Mouse (Mus musculus): Measurements from ENCODE around the gene Atxn1.

The Atxn1 gene

DNA sequence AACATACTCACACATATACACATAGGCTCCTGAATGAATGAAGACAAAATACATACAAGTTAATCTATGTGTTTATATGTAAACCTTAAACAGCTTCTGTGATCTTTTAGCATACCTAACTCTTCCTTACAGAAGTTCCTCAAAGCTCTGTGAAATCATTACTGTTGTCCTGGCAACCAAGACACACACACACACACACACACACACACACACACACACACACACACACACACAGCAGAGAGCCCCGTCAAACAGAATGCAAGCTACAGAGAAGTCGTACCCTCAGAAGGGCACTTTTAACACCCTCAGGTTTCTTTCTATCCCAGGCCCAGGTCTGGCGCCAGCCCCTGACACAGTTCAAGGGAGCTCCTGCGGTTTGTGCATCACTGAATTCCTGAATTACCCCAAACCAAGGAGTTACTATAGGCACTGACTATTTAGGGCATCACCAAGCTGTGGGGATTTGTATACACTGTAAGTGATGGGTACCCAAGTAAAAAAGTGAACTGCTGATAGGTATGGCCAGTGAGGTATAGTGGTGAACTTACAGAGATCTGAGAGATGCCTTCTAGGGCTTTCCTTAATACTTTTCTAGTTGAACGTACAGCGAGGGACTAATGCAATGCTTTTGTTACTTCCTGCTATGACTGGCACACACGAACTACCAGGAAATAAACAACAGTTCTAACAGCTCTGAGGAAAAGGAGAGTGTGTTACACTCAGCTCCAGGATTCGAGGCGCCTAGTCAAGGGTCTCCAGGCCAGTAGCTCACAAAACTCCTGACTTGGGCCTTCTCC is 75.7 kb downstream of the Atxn1 start:
- no peak for DNase-seq

DNA sequence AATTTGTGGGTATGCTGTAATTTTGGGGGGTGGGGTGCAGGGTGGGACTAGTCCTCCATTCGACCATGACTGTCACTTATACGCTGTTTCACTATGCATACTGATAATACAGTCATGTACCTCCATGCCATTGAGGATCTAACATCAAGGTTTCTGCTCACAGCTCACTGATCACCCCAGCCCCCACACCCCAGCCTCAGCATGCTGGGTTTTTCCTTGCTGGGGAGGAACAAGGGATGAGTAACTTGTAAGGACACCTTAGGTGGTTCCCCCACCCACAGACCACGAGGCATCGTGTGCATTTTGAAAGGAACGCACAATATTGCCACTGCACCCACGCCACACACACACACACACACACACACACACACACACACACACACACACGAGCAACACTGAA is 79.9 kb downstream of the Atxn1 start:
- DNase-seq, result no peak

DNA sequence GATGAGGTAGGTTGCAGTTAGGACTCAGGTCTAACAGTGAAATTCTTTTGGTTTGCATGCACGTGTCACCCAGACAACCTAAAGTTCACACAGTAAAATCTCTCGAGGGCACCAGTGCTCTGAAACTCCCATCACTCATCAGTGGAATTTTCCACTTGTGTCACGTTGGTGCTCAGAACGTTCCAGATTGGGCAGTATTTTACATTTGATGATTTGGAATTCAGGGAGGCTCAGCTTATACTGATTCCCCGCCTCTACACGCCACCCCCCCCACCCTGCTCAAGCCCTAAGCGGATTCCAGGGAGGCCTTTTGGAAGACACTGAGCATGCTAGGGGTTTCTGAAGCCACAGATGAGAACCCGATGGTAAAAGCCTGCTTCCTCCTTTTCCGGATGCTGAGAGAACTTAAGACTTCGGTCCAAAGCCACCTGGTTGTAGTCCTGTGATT is 81.0 kb downstream of the Atxn1 start:
- no peak for DNase-seq

DNA sequence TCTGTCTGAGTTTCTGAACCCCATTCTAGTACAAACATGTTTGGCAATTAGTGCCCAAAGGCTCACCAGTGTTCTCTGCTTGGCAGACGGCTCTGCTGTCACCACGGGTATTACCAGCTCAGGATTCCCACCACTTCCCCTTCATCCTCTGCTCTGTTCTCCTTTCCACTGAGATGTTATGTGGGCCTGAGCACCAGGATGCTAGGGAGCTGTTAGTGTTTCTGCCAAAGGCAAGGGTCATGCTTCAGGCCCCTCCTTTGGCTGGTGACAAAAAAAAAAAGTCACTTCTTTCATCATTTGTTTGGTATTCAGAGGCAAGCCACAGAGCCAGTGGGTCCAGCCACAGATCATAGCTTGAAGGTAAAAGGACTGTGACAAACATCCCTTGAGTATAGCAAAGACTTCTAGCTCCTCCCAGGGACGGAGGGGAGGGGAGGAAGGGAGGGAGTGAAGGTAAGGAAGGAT is 81.8 kb downstream of the Atxn1 start:
- no peak for DNase-seq

DNA sequence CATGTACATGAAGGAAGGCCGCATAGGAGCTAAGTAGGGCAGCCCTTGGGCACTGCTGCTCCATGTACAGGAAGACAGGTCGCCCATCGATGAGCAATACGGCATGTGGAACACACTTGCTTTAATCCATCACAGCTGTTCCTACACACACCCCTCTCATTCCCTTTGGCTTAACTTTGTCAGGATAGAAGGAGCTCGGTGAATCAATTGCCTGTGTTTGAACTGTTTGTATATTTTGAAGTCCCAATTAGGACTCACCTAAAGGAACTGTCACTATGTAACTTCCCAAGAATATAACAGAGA is 84.3 kb downstream of the Atxn1 start:
- DNase-seq, result no peak

DNA sequence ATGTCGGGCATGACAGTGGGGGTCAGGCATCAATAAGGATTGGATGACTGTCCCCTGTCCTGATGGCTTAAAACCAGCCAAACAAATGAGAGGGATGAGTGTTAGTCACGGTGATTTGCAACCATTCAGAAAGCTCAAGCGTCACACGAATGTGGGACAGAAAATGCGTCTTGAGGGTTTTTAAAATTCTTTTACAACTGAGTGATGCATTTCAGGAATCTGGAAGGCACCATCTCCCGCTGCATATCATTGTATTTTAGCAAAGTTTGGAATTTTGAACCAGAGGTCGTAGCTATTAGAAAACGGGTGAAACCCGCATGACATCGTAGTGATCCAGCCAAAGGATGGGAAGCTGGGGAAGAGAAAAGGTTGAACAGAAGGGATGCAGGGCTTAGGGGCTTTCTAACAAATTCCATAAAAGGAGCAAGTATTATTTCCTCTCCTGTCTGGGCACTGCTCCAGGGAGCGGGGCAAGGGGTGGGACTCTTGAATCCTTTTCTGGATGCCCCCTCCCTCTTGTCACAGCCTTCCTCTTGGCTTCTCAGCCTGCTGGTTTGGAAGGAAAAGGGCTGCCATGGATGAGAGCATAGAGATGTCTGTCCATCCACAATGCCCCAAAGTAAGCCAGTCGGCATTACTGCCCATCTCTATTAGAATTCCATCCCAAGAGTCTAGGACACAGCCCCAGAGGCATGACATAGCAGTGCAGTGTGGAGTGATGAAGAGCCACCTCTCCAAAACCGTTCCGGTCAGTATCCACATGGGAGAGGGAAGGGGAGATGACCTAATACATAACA is 84.9 kb downstream of the Atxn1 start:
- DNase-seq, result no peak

DNA sequence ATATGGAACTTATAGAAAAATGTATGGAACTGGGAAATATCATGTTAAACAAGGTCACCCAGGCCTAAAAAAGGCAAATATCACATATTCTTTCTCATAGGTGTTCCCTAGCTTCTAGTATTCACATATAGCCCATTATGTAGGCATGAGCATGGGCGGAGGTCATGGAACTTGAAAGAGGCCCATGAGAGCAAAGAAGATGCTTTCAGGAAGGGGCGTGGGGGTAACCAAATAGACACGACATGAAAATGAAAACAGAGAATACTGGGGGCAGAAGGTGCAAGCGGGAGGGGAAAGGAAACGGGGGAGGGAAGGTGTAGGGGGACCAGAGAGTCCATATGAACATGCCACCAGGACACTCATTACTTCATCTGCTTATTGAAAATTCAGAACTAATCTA is 87.9 kb downstream of the Atxn1 start:
- no peak for DNase-seq

DNA sequence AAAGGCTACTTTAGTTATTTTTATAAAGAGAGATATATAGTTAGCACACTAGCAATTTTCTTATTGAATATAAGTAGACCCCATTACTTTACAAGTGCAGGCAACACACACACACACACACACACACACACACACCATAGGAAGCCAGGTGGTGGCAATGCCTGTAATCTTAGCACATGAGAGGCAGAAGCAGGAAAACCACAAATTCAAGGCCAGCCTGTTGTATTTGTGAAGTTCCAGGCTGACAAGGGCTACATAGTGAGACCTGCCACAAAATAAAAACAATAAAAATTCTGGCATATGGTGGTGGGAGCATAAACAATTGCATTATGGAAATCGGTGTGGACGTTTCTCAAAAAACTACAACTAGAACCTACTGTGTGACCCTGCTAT is 88.4 kb downstream of the Atxn1 start:
- DNase-seq, result no peak

DNA sequence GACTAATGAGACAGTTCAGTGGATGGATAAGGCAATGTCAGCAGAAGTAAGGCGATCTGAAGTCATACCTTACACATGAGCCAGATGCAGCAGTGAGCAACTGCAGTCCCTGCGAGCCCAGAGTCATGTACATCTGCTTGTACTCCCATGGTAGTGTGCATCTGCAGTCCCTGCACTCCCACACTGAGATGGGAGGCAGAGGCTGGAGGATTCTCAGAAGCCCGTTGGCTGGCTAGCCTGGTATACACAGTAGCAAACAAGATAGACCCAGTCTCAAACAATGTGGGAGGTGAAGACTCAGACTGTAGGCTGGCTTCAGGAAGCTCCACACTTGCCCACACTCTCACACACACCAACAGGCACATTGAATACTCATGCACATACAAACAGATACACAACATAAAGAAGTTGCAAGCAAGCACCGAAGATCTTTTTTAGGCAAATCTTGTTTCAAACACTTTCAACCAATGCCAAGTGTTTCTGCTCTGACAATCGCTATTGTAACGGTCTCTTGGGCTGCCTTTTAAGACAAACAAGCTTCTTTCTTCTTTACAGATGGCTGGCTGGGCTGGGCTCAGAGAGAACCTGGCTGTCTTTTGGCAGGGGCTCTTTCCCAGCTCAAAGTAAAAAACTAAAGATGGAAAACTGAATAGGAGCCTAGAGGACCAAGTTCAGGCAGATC is 89.0 kb downstream of the Atxn1 start:
- no peak for DNase-seq

DNA sequence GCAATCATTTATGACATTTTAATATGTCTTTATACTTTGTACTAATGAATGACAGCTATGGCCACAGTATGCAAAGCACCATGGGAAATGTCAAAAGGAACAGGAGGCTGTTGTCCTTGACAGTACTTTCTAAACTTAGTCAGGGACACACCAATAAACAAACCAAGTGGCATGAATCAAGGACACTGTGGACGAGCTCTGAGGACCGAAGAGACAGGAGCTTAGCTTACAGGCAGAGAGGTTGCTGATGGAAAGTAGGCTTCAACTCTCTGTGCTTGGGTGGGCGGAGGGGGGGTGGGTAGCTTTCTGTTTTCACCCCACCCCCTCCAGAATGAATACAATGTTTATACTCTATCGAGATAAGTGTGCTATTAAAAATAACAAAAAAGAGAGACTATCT is 90.6 kb downstream of the Atxn1 start:
- DNase-seq, result no peak

DNA sequence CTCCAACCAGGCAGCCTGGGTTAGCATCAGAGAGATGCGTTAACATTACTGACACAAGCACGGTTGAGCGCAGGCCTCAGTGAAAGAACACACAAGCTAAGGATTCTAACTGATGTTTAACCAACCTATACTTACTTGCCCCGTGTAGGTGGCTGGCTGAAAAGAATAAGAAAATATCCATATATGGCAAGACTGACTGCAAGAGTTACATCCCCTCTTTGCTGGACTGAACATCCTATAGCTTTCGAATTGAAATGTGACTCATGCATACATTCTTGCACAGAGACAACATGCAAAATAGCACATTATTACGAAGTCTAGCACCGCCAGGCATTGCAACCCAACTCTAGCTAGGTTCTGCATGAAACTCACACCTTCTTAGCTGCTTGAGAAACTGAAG is 91.8 kb downstream of the Atxn1 start:
- DNase-seq, result no peak

DNA sequence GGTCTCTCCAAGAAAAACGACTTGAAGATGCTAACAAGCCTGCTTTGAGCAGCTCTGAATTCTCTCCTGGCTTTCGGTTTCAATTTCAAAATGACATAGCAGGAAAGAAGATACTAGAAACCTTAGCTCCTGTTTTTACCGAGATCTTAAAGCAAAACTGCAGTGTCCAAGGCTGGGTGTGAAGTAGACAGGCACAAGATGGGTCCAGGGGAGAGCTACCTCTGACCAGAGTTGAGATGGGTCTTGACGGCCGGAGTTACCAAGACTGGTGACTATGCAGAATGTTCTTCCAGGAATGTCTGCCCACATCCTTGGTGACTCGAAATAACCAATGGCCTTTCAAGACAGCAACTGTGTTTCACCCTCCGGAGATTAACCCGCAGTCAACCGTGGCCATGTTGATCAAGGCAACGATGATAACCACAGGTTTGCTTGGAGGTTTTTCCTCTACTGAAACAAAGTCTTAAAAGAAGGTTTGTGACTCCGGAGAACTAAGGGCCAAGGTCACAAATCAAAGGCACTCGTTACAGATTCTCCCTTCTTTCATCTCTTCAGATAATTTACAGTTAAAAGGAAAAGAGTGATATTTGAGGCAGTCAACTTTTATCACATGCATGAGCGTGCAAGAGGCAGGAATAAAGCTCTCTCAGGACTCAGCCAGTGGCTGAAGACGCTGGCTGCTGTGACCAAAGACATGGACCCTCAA is 92.6 kb downstream of the Atxn1 start:
- DNase-seq, result no peak

DNA sequence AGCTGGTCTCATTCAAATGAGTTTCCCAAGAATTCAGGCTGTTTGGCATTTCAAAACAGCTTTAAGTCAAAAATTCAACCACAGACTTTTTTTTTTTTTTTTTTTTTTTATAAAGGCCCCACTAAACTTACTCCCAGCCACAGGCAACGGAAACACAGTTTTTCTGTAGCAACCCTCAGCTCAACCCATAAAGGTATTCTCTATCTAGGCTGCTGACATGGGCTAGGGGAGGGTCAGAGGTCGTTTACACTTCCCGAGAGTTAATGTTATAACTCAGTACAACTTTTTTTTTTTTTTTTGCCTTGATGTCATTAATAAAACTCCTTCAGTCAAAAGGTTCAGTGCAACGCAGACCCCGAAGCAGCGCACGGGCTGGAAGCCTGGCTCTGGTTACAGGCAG is 93.3 kb downstream of the Atxn1 start:
- no peak for DNase-seq

DNA sequence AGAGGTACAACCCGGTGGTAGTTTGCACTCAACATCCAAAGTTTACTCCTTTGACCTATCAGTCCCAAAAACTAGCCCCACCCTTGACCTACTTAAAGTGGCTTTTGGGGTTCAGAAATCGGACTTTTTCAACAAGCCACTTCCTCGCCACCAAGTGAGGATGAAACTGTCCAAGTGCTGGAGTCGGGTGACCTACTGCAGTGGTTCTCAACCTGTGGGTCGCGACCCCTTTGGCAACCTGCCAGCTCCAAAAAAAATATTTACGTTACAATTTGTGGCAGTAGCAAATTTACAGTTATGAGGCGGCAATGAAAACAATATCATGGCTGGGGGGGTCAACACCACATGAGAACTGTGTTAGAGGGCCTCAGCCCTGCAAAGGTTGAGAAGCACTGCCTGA is 95.9 kb downstream of the Atxn1 start:
- DNase-seq, result no peak

DNA sequence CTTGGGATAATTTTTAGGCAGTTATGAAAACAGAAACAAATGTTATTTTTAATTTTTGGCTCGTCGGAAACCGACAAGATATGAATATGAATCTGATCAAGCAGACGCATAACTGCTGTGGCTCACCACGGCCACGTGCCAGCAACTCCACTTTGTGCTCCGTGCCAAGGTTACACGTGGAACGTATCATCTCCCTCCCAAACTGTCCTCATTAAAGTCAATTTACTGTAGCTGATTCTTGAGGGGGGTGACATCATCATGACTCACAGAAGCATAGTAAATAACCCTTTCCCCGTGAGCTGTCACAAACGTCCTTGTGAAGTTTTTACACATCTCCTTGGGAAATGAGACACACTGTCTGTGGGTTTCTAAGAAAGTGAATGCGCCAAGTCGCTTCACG is 97.5 kb downstream of the Atxn1 start:
- no peak for DNase-seq

DNA sequence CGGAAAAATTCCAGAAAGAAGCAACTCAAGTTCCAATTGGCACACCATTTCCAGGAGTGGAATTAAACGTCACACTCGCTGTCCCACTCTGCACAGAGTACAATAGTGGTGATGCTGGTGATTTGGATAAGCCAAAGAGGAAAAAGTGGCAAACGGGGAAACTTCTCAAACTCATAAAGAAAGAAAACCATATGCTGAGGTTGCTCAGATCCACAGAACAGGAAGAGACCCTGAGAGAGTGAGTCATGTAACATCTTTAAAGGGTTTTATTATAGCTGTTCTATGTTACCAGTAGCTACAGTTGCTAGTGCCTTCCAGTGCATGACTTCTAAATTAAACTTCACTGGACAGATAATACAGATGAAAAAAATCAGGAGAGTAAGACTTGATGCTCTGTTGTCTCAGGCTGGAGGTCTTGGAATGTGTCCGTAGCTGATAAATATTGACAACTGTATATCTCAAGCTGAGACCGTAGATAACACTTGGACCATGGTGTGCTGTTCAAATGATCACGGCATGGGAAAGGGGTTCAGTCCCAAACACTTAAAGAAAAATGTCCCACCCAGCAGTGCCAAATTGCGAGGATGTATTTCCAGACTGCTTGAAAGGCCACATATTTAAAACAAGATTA is 98.1 kb downstream of the Atxn1 start:
- DNase-seq, result no peak

DNA sequence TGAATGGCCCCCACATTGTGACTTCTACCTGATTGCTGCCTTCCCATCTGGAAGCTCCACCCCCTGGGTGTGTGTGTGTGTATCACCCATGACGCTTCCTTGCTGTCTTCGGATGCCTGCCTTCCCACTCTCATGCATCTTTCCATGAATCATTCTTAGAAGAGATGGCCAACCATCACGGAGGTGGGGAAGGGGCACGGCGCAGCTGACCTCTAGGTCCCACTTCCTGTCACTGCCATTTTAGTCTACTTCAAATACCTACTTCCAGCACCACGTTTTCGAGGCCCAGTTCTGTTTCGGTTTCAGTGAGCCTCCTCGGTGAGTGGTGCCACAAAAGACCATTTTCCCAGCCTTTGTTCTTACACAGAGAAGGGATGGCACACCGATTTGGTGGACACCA is 99.2 kb downstream of the Atxn1 start:
- DNase-seq, result no peak

DNA sequence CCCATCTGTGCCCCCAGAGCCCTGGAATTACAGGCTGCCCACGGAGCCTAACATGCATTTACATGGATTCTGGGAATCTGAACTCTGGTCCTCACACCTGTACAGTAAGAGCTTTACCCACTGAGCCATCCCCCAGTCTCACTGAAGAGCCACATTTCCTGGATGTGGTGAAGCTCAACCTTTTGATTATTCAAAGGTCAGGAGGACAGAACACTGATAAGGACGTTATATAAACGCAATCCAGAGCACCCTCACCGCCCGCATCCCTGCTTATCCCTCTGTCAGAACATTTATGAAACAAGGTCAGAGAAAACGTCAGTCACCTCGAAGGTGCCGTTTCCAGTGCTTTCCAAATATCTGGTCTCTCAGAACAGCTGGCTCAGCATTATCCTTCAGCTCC is 101.0 kb downstream of the Atxn1 start:
- no peak for DNase-seq

DNA sequence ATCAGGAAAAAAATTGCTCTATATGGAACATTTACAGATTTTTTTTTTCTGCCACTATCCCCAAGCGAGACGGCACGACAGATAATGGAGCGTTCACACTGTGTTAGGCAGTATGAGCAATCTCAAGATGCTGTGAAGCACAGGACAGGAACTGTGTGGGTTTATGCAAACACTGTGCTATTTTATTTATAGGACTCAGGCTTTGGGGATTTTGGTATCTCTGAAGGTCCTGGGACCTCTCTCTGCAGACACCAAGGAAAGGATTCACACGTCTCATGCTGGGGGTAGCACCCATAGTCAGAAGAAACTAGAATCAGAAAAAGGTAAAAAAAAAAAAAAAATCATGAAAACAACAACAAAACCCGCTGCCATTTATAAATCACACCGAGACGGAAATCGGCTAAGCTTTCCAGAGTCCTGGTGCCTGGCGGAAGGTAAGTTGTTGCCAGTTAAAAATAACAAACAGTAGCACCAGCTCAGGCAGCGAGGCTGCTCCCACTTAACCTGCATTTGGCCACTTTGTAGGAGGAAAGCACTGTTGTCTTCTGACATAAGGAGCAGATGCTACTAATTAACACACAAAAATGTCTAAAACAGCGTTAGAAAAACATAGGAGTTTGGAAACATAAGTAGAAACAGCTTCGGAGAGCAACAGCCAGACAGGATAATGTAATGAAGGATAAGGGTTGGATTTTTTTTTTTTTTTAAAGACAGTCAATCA is 102.8 kb downstream of the Atxn1 start:
- no peak for DNase-seq

DNA sequence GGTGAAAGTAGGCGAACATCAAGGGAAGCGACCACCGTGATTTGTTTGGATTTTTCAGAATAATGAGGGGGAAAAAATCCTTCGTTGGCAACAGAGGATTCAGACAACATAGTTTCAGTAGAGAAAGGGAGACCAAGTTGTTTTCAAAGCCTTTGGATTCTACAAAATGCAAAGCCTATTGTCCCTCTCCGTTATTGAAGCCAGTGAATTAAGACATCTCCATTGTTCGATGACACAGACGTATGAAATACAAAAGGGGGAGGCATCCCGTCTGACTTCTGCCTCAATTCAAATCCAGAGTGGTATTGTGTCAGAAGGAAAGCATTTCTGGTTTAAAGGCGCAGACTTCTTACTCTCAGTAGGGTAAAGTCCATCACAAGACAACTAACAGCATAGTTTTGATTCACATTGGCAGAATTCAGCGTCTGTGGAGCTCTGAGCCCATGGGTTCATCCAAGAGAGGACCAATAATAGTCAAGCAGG is 103.7 kb downstream of the Atxn1 start:
- no peak for DNase-seq

DNA sequence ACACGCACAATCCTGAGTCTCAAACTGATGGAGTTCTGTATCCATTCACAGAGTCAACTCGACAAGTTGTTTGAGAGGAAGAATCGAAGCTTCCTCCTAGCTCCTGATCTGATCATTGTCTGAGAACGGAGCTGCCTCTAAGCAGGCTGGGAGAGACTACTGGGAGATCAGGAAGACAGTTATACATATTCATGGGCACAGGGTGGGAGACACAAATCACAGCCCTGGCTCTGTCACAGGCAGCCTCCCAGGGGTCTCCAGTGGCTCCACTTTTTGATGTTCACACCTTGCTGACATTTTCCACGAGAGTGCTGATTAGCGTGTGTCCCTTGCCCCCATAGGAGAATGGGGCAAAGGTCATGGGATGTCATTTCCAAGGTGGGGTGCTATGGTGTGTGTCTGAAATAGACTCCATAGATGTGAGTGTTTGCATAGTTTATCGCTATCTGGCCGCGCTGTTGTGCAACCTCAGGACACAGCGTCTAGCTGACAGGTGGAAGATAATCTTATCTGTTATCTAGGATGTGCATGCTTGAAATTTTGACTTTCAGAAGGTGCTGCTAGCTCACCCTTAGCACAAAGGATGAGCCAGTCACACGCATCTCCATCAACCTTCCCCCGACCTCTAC is 105.6 kb downstream of the Atxn1 start:
- DNase-seq, result no peak
